Mouse (Mus musculus): ENCODE measurements around the gene Ets1. TPM values are rescaled to one million over a fixed set of nuclear protein-coding genes. Genes with fewer than 3 reads are reported as not detected.

Ets1 gene
- total and polyA plus RNA-seq, 2 experiments from 2014 or later = 12.3 to 21.2 TPM

DNA sequence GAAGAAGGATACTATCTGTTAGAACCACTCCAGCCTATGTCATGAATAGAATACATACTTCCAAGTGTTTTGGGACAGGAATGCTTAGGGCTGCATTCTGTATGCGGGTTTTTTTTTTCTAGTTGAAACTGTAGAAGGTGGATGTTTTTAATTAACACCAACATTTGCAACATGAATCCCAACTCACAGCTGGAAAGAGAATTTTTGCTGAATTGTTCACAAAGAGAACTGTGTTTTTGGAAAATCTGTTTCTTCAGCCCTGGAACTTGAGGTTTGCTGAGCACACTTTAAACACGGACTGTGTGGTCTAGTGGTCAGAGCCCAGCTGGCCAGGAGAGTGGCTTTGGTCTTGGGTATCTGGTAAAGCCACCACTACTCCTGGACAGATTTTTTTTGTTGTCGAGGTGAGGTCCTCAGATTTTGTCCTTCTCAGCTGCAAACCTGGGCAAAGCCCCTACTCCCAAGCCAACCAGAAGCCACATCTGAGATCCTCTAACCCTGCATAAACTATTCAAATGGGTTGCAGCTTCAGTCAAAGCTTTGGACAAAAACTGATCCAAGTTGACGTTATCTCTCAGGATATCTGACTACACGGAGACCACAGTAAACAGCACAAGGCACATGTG is 122.4 kb downstream of the Ets1 start:
- H3K9ac ChIP-seq = no peak overlapping the region
- H3K27me3 ChIP-seq (ENCODE audit: insufficient read depth, low read length) = no peaks in the 10 kb centered on the region
- WGBS = 94% methylated on average over 5 of the region's 5 CpGs
- H3K4me2 ChIP-seq (ENCODE audit: low read depth) = no peak overlapping the region
- no peaks in the 10 kb centered on the region for H3K36me3 ChIP-seq (ENCODE audit: insufficient read depth)
- DNase-seq = no peak
- H3K9me3 ChIP-seq (ENCODE audit: low read length) = no peaks in the 10 kb centered on the region
- H3K4me3 ChIP-seq (ENCODE audit: low read depth, low read length) = no peak overlapping the region
- no peaks in the 10 kb centered on the region for H3K4me1 ChIP-seq (ENCODE audit: insufficient read depth)
- ATAC-seq = no peak
- no peak for TF ChIP-seq CTCF (IDR thresholded peaks at IDR 0.05; ENCODE audit: low read depth)
- H3K27ac ChIP-seq (ENCODE audit: low read depth, low read length) = no peak overlapping the region

DNA sequence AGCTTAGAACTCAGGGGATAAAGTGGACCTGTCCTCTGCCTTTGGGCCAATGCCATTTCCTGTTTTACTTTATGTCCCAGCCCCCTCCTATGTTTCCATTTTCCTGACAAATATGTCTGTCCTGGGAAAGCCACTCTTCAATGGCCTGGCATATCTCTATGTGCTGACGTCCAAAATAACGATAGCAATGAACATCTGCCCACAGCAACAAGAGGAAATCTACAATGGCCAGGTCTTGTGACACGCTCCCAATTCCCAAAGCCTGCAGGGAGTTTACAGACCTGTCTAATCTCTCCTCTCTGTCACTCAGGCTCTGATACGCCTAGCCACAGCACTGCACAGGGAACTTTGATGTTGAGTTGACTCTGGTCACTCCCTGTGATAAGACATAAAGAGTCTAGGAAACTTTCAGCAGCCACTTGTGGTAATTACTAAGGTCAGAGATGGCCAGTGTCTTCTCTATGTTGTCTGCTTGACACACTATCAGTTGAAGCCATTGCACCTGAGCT is 124.7 kb downstream of the Ets1 start:
- DNase-seq = no peak
- no peaks in the 10 kb centered on the region for H3K9me3 ChIP-seq (ENCODE audit: low read length)
- TF ChIP-seq CTCF (IDR thresholded peaks at IDR 0.05; ENCODE audit: low read depth) = no peak
- H3K4me3 ChIP-seq (ENCODE audit: low read depth, low read length) = no peak overlapping the region
- H3K9ac ChIP-seq = no peak overlapping the region
- no peak overlapping the region for H3K4me2 ChIP-seq (ENCODE audit: low read depth)
- no peak for ATAC-seq
- H3K27me3 ChIP-seq (ENCODE audit: insufficient read depth, low read length) = no peaks in the 10 kb centered on the region
- H3K4me1 ChIP-seq (ENCODE audit: insufficient read depth) = no peaks in the 10 kb centered on the region
- no peaks in the 10 kb centered on the region for H3K36me3 ChIP-seq (ENCODE audit: insufficient read depth)
- H3K27ac ChIP-seq (ENCODE audit: low read depth, low read length) = no peak overlapping the region
- WGBS = 91% methylated on average over 4 of the region's 4 CpGs

DNA sequence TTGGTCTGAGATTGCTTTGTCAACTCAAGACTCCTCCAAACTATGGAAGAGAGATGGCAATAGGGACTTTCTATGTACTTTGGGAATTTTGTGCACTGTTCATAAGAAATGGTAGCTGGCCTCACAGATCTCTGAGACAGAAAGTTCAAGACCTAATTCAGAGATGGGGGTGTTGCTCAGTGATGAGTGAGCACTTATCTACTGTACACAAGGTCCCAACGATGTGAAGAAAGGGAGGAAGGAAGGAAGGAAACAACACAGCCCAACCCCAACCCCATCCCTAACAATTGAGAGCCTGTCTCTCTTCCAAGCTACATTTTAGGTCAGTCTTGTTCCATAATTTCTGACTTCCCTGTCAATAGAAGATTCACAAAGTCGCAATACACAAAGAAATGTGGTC is 125.3 kb downstream of the Ets1 start:
- Histone ChIP-seq H3K4me1 (ENCODE audit: insufficient read depth) (no peaks in the 10 kb centered on the region), H3K9ac (no peak overlapping the region), H3K4me2 (ENCODE audit: low read depth) (no peak overlapping the region), H3K36me3 (ENCODE audit: insufficient read depth) (no peaks in the 10 kb centered on the region), H3K27me3 (ENCODE audit: insufficient read depth, low read length) (no peaks in the 10 kb centered on the region), H3K4me3 (ENCODE audit: low read depth, low read length) (no peak overlapping the region), H3K27ac (ENCODE audit: low read depth, low read length) (no peak overlapping the region), H3K9me3 (ENCODE audit: low read length) (no peaks in the 10 kb centered on the region)
- 87% methylated on average over 2 of the region's 2 CpGs for WGBS
- TF ChIP-seq CTCF (IDR thresholded peaks at IDR 0.05; ENCODE audit: low read depth) = no peak
- ATAC-seq (no peak), DNase-seq (no peak)

DNA sequence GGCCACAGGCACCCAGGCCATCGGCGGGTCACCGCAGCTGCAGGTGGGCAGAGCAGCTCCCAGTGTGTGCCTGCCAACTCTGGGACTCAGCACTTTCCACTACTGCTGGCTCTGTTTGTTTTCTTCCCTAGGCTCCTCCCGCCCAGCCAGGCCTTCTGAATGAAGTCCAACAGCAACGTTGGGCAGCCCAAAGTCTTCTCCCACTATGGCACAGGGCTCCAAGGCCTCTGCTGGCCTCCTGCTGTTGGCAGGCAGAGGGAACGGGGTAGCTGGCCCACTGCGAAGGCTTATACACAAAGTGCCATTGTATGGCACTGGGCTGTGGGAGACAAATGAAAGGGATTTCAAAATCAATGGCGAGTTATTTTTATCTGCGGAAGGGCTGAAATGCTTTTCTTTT is 128.4 kb downstream of the Ets1 start:
- DNase-seq (peak; percentile 30), ATAC-seq (peak; percentile 48; the same call in 1 of the 2 replicates)
- Histone ChIP-seq H3K27me3 (ENCODE audit: insufficient read depth, low read length) (no peaks in the 10 kb centered on the region), H3K4me2 (ENCODE audit: low read depth) (no peak overlapping the region), H3K9ac (no peak overlapping the region), H3K4me3 (ENCODE audit: low read depth, low read length) (no peak overlapping the region), H3K36me3 (ENCODE audit: insufficient read depth) (no peaks in the 10 kb centered on the region), H3K9me3 (ENCODE audit: low read length) (no peaks in the 10 kb centered on the region), H3K27ac (ENCODE audit: low read depth, low read length) (no peak overlapping the region), H3K4me1 (ENCODE audit: insufficient read depth) (no peaks in the 10 kb centered on the region)
- no peak for TF ChIP-seq CTCF (IDR thresholded peaks at IDR 0.05; ENCODE audit: low read depth)
- WGBS = 40% methylated on average over 9 of the region's 9 CpGs

DNA sequence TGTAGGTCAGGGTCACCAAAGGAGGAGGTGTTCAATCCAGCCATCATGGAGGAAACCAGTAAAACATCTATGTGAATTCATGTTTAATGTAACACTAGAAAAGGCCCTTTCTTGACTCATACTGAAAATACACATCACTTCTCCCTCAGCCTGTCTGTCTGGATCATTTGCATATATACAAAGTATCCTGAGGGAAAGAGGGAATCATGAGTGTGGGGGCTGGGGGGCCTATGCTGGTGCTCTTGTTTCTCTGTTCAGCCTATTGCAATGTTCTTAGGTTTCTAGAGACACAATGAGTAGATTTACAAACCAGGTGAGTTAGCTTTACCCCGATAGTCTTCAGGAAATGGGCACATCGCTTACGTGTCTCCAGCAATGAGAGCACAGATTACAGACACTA is 129.1 kb downstream of the Ets1 start:
- DNase-seq = no peak
- no peak overlapping the region for H3K4me2 ChIP-seq (ENCODE audit: low read depth)
- H3K27ac ChIP-seq (ENCODE audit: low read depth, low read length) = no peak overlapping the region
- no peaks in the 10 kb centered on the region for H3K27me3 ChIP-seq (ENCODE audit: insufficient read depth, low read length)
- no peak overlapping the region for H3K9ac ChIP-seq
- no peak for ATAC-seq
- no peak for TF ChIP-seq CTCF (IDR thresholded peaks at IDR 0.05; ENCODE audit: low read depth)
- H3K4me3 ChIP-seq (ENCODE audit: low read depth, low read length) = no peak overlapping the region
- 96% methylated on average over 3 of the region's 3 CpGs for WGBS
- H3K36me3 ChIP-seq (ENCODE audit: insufficient read depth) = no peaks in the 10 kb centered on the region
- H3K9me3 ChIP-seq (ENCODE audit: low read length) = no peaks in the 10 kb centered on the region
- H3K4me1 ChIP-seq (ENCODE audit: insufficient read depth) = no peaks in the 10 kb centered on the region

DNA sequence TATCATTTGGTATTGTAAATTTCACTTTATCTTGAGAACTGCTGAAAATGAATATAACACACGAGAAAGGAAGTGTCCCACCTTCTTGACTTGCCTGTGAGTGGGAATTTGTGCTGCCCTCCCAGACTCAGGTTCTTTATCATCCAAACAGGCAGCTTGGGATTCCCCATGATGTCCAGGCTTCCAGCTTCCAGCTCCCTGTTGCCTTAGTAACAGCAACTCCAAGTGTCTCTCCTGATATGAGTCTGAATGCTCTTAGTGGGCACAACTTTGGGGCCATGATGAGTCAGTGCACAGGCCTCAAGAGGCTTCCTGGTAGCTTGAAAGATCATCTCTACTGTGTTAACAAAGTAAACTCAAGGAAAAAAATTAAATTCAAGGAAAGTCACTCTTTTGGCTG is 142.8 kb downstream of the Ets1 start:
- no peak overlapping the region for H3K27ac ChIP-seq (ENCODE audit: low read depth, low read length)
- no peak overlapping the region for H3K4me3 ChIP-seq (ENCODE audit: low read depth, low read length)
- DNase-seq (no peak), ATAC-seq (no peak)
- no peaks in the 10 kb centered on the region for H3K9me3 ChIP-seq (ENCODE audit: low read length)
- WGBS = 78% methylated on average over 1 of the region's 1 CpGs
- no peak for TF ChIP-seq CTCF (IDR thresholded peaks at IDR 0.05; ENCODE audit: low read depth)
- H3K4me1 ChIP-seq (ENCODE audit: insufficient read depth) = no peaks in the 10 kb centered on the region
- no peak overlapping the region for H3K9ac ChIP-seq
- H3K27me3 ChIP-seq (ENCODE audit: insufficient read depth, low read length) = no peaks in the 10 kb centered on the region
- no peak overlapping the region for H3K4me2 ChIP-seq (ENCODE audit: low read depth)
- no peaks in the 10 kb centered on the region for H3K36me3 ChIP-seq (ENCODE audit: insufficient read depth)

DNA sequence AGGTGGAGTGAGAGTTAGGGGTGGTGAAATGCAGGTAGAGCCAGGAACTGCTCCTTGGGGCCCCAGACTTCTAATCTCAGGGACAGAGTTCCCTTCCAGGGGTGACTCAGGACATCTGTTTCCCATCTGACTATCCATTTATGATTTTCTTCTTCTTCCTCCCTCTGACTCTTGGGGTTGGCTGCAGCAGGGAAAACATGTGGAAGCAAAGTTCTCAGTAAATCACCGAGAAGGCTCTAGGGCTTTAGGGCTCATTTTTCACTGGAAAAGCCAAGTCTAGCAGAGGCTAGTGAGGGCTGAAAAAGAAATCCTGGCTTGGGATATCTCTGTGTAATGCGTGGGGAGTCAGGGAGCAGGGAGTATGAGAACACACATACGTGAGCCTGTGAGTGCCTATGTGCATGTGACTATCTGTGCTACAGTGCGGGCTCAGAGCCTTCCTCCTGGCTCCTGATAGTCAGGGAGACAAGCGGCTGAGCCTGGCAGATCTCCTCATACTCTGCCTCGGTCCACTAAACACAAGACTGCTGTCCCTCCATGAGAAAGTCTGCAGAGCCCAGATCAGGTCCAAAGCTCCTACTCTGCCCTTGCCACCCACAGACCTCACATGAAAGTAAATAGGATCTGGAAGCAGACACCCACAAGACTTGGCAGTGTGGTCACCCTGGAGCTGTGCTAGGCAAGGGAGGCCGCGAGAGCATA is 146.5 kb downstream of the Ets1 start:
- Histone ChIP-seq H3K27me3 (ENCODE audit: insufficient read depth, low read length) (no peaks in the 10 kb centered on the region), H3K36me3 (ENCODE audit: insufficient read depth) (no peaks in the 10 kb centered on the region), H3K9ac (no peak overlapping the region), H3K4me3 (ENCODE audit: low read depth, low read length) (no peak overlapping the region), H3K4me1 (ENCODE audit: insufficient read depth) (no peaks in the 10 kb centered on the region), H3K4me2 (ENCODE audit: low read depth) (no peak overlapping the region), H3K9me3 (ENCODE audit: low read length) (no peaks in the 10 kb centered on the region), H3K27ac (ENCODE audit: low read depth, low read length) (no peak overlapping the region)
- no peak for TF ChIP-seq CTCF (IDR thresholded peaks at IDR 0.05; ENCODE audit: low read depth)
- no peak for ATAC-seq
- no peak for DNase-seq
- WGBS = 89% methylated on average over 8 of the region's 8 CpGs

Measured in forebrain, postnatal 0 days (tissue).